Mouse (Mus musculus) layer of hippocampus, postnatal 14 days (tissue): ENCODE results near the gene Coa7. TPM values are rescaled to one million over a fixed set of nuclear protein-coding genes. Genes with fewer than 3 reads are reported as not detected.
"Not testable (repeated sequence)": the region's sequence is repeated elsewhere in the genome, so short reads cannot be mapped to it uniquely, and the experiment has no call there.

ENCODE experiments used
- DNase-seq, 2 experiments: peaks; one replicate each; pipeline ENCODE4 v3.0.0; 2021 to 2022; ENCODE audit warnings: low spot score in 2 of 2, mixed read lengths in 1 of 2
- total RNA-seq, 2 experiments: library from RNA; stranded (reverse); gene quantifications; 2 replicates each; pipeline ENCODE4 v1.2.3; 2021

Coa7 gene
- total RNA-seq, 2 experiments from 2014 or later = 29.7 to 33.4 TPM

GRCm38 (mm10) chr4:108338811-108339210 is 10.9 kb downstream of the Coa7 start:
- no peak for DNase-seq

- peak; percentile 71 to 80 for DNase-seq
These were observed 11.3 kb downstream of the Coa7 start for GRCm38 (mm10) chr4:108339277-108339690.

- DNase-seq = no peak
These were observed 16.7 kb downstream of the Coa7 start for GRCm38 (mm10) chr4:108344631-108345083.

GRCm38 (mm10) chr4:108345826-108346225 is 17.9 kb downstream of the Coa7 start:
- DNase-seq = no peak

- no peak for DNase-seq
These were observed 19.2 kb downstream of the Coa7 start for GRCm38 (mm10) chr4:108347111-108347510.

- DNase-seq = no peak
These were observed 20.4 kb downstream of the Coa7 start for GRCm38 (mm10) chr4:108348256-108348875.

- no peak for DNase-seq
These were observed 21.1 kb downstream of the Coa7 start for GRCm38 (mm10) chr4:108349064-108349463.

GRCm38 (mm10) chr4:108349836-108350547 is 22.1 kb downstream of the Coa7 start:
- DNase-seq = no peak

GRCm38 (mm10) chr4:108350819-108351218 is 22.9 kb downstream of the Coa7 start:
- DNase-seq = no peak

GRCm38 (mm10) chr4:108353591-108353990 is 25.7 kb downstream of the Coa7 start:
- DNase-seq = not testable (repeated sequence)

- DNase-seq = no peak
These were observed 29.5 kb downstream of the Coa7 start for GRCm38 (mm10) chr4:108357458-108357857.

- DNase-seq = no peak
These were observed 30.6 kb downstream of the Coa7 start for GRCm38 (mm10) chr4:108358498-108358897.

- DNase-seq = peak; percentile 62 to 67
These were observed 32.5 kb downstream of the Coa7 start for GRCm38 (mm10) chr4:108360136-108361055.

GRCm38 (mm10) chr4:108362321-108363261 is 34.7 kb downstream of the Coa7 start:
- no peak for DNase-seq

GRCm38 (mm10) chr4:108363355-108364110 is 35.6 kb downstream of the Coa7 start:
- no peak for DNase-seq

- no peak for DNase-seq
These were observed 36.2 kb downstream of the Coa7 start for GRCm38 (mm10) chr4:108364111-108364476.

GRCm38 (mm10) chr4:108369254-108369653 is 41.3 kb downstream of the Coa7 start:
- DNase-seq = no peak

- no peak for DNase-seq
These were observed 42.5 kb downstream of the Coa7 start for GRCm38 (mm10) chr4:108370409-108370808.

- DNase-seq = no peak
These were observed 43.5 kb downstream of the Coa7 start for GRCm38 (mm10) chr4:108371421-108371820.

GRCm38 (mm10) chr4:108372166-108372565 is 44.2 kb downstream of the Coa7 start:
- no peak for DNase-seq
